Mouse (Mus musculus) thymus, adult 2 months (tissue): ENCODE measurements around the gene Hoxc8. TPM values are rescaled to one million over a fixed set of nuclear protein-coding genes. Genes with fewer than 3 reads are reported as not detected.
A peak's percentile ranks its signal among the peaks of the same experiment; 100 is the strongest.

Experiments
- DNase-seq: peaks from one replicate; pipeline ENCODE4 v3.0.0; 2021
- H3K27ac ChIP-seq: fragments of 200-500 bp; 2 replicates; pipeline ENCODE4 v1.5.1; 2012; ENCODE audit warnings: low read length, control low read depth; ENCODE audit not compliant: control insufficient read depth, insufficient read depth
- H3K27me3 ChIP-seq: fragments of 200-500 bp; 2 replicates; pipeline ENCODE4 v1.6.1; 2012; ENCODE audit warnings: mild to moderate bottlenecking, low read length, moderate library complexity, mixed read lengths; ENCODE audit not compliant: control insufficient read depth, insufficient read depth
- H3K36me3 ChIP-seq: fragments of 200-500 bp; 2 replicates; pipeline ENCODE4 v1.6.1; 2012; ENCODE audit warnings: mild to moderate bottlenecking, low read length, moderate library complexity; ENCODE audit not compliant: control insufficient read depth, insufficient read depth
- H3K4me1 ChIP-seq: fragments of 200-500 bp; replicated peaks from 2 replicates; pipeline ENCODE4 v1.6.1; 2012; ENCODE audit warnings: low read length; ENCODE audit not compliant: control insufficient read depth, insufficient read depth
- H3K4me3 ChIP-seq: fragments of 200-500 bp; 2 replicates; pipeline ENCODE4 v1.5.1; 2012; ENCODE audit warnings: mild to moderate bottlenecking, low read length, control low read depth, moderate library complexity; ENCODE audit not compliant: control insufficient read depth, insufficient read depth
- CTCF ChIP-seq: fragments of 200-500 bp; IDR thresholded peaks from 2 replicates; pipeline ENCODE4 v1.5.1; 2012; ENCODE audit warnings: mild to moderate bottlenecking, control low read depth, low read length, moderate library complexity, borderline replicate concordance; ENCODE audit not compliant: control insufficient read depth, poor library complexity, insufficient read depth; ENCODE audit errors: extremely low read depth
- POLR2A ChIP-seq: fragments of 200-500 bp; IDR thresholded peaks from 2 replicates; pipeline ENCODE4 v1.6.1; 2012; ENCODE audit warnings: mild to moderate bottlenecking, low read length, control low read depth, moderate library complexity; ENCODE audit not compliant: control insufficient read depth, poor library complexity, insufficient read depth; ENCODE audit errors: extremely low read depth
- WGBS: fragments of 180-500 bp; shearing (Covaris S2); methylation state at CpG from one replicate; pipeline ENCODE4 v1.1.7; 2018; 5-methylcytosine and 5-hydroxymethylcytosine counted together
- polyA plus RNA-seq: library from polyadenylated mRNA; depleted of rRNA; stranded (reverse); fragments of >200 nt; gene quantifications from 2 replicates; pipeline ENCODE4 v1.2.3, GENCODE M21; 2012

The Hoxc8 gene
- polyA plus RNA-seq, 1 experiment: 0.07 TPM

- 4% methylated on average over 33 of the region's 33 CpGs for WGBS
- Histone ChIP-seq H3K4me1 (no peaks in the 10 kb centered on the region; the same call in 1 of the 2 replicates), H3K27ac (no peak overlapping the region), H3K36me3 (no peaks in the 10 kb centered on the region), H3K4me3 (peak overlapping the region; percentile 12), H3K27me3 (peaks cover 57% of the 10 kb centered on the region)
- peak; percentile 31 for DNase-seq
- TF ChIP-seq POLR2A (no peak), CTCF (no peak)
Observed at GRCm38 (mm10) chr15:102999183-102999831, 8.9 kb downstream of the Hoxc8 start.

GRCm38 (mm10) chr15:102999955-103000354 lies 9.5 kb downstream of the Hoxc8 start:
- Histone ChIP-seq H3K27me3 (peaks cover 57% of the 10 kb centered on the region), H3K4me3 (no peak overlapping the region), H3K27ac (no peak overlapping the region), H3K4me1 (no peaks in the 10 kb centered on the region; the same call in 1 of the 2 replicates), H3K36me3 (no peaks in the 10 kb centered on the region)
- WGBS: 33% methylated on average over 11 of the region's 11 CpGs
- no peak for DNase-seq
- no peak for TF ChIP-seq POLR2A
- TF ChIP-seq CTCF: no peak

- WGBS: 28% methylated on average over 24 of the region's 24 CpGs
- no peak overlapping the region for H3K4me3 ChIP-seq
- no peaks in the 10 kb centered on the region; the same call in 1 of the 2 replicates for H3K4me1 ChIP-seq
- TF ChIP-seq CTCF (no peak), POLR2A (no peak)
- no peak for DNase-seq
- peaks cover 52% of the 10 kb centered on the region for H3K27me3 ChIP-seq
- no peaks in the 10 kb centered on the region for H3K36me3 ChIP-seq
- H3K27ac ChIP-seq: no peak overlapping the region
Observed at GRCm38 (mm10) chr15:103000501-103000901, 10.1 kb downstream of the Hoxc8 start.

GRCm38 (mm10) chr15:103001370-103001769 lies 11.0 kb downstream of the Hoxc8 start:
- Histone ChIP-seq H3K4me3 (no peak overlapping the region), H3K27me3 (peaks cover 53% of the 10 kb centered on the region)

GRCm38 (mm10) chr15:103002156-103002555 lies 11.7 kb downstream of the Hoxc8 start:
- 76% methylated on average over 4 of the region's 4 CpGs for WGBS
- TF ChIP-seq CTCF: no peak
- no peak for TF ChIP-seq POLR2A
- Histone ChIP-seq H3K27me3 (peaks cover 52% of the 10 kb centered on the region), H3K27ac (no peak overlapping the region), H3K4me3 (no peak overlapping the region), H3K4me1 (no peaks in the 10 kb centered on the region; the same call in 1 of the 2 replicates), H3K36me3 (no peaks in the 10 kb centered on the region)
- no peak for DNase-seq

More at GRCm38 (mm10) chr15:103001370-103001769, 11.0 kb downstream of the Hoxc8 start:
- Histone ChIP-seq H3K36me3 (no peaks in the 10 kb centered on the region), H3K27ac (no peak overlapping the region), H3K4me1 (no peaks in the 10 kb centered on the region; the same call in 1 of the 2 replicates)
- TF ChIP-seq POLR2A (no peak), CTCF (no peak)
- no peak for DNase-seq
- WGBS: 90% methylated on average over 2 of the region's 2 CpGs

- no peak for TF ChIP-seq CTCF
- TF ChIP-seq POLR2A: no peak
- Histone ChIP-seq H3K4me1 (no peaks in the 10 kb centered on the region; the same call in 1 of the 2 replicates), H3K4me3 (no peak overlapping the region), H3K27ac (no peak overlapping the region), H3K27me3 (peaks cover 48% of the 10 kb centered on the region), H3K36me3 (no peaks in the 10 kb centered on the region)
- WGBS: 19% methylated on average over 13 of the region's 13 CpGs
- no peak for DNase-seq
Observed at GRCm38 (mm10) chr15:103002821-103003448, 12.5 kb downstream of the Hoxc8 start.

GRCm38 (mm10) chr15:103005308-103005707 lies 14.9 kb downstream of the Hoxc8 start:
- no peak for DNase-seq
- TF ChIP-seq CTCF (no peak), POLR2A (no peak)
- no peak overlapping the region for H3K27ac ChIP-seq
- no peaks in the 10 kb centered on the region for H3K4me1 ChIP-seq
- no peaks in the 10 kb centered on the region for H3K36me3 ChIP-seq
- H3K4me3 ChIP-seq: no peak overlapping the region
- WGBS: 15% methylated on average over 17 of the region's 17 CpGs
- H3K27me3 ChIP-seq: peaks cover 40% of the 10 kb centered on the region
